Mouse (Mus musculus) kidney, postnatal 4 days (tissue): Measurements from ENCODE around the gene Rtkn.

ENCODE experiments used
- DNase-seq, 2 experiments: peaks; one replicate each; pipeline ENCODE4 v3.0.0; 2021; ENCODE audit warnings: mixed read lengths in 2 of 2

The Rtkn gene

GRCm38 (mm10) chr6:83172240-83172920 lies 37.1 kb downstream of the Rtkn start:
- no peak for DNase-seq

GRCm38 (mm10) chr6:83175996-83176395 lies 40.7 kb downstream of the Rtkn start:
- DNase-seq: no peak

GRCm38 (mm10) chr6:83179390-83180117 lies 44.3 kb downstream of the Rtkn start:
- peak; percentile 53 to 63 for DNase-seq

GRCm38 (mm10) chr6:83180605-83181004 lies 45.3 kb downstream of the Rtkn start:
- no peak for DNase-seq

DNA sequence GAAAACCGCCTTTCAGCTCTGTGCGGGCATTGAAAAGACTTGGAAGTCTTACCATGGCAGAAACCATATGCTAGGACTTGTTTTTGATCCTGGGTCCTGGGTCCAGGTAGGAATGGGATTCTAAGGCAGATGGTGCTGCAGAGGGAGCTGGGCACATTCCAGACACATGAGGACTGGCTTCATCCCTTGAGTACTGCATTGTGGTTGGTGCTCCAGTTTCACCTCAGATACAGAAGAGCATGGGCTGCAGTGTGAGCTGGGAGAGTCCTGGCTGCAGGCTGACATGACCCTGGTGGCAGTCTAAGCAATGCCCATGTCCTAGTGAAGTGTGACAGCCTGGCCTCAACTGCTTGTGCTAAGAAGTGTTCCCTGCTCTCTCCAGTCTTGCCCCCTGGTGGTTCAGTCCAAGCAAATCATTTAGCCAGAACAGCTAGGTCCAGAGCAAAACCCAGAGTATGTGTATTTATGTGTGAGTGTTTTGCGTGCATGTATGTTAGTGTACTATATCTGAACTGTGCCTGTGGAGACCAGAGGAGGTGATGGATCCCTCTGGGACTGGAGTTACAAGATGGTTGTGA lies 49.7 kb downstream of the Rtkn start:
- DNase-seq: peak; percentile 30 to 54

GRCm38 (mm10) chr6:83185895-83186861 lies 50.9 kb downstream of the Rtkn start:
- DNase-seq: peak; percentile 72 to 81

DNA sequence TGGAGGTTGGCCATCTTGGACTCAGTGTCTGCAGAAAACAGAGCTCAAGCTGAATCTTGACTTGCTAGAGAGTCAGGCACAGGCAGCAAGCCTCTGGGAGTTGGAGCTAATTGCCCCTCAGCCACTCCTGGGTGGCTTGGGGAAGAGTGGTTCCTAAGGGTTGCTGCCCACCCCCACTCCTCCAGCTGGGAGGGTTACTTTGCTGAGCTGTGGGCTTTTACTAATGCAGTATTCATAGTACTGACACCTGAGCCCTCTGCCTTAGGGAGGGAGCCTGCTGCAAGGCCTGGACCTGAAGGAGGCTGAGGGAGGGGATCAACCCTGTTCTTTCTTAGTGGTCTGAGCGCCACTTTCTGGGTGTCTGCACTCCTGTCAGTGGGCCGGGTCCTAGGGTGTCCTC lies 51.7 kb downstream of the Rtkn start:
- DNase-seq: no peak

DNA sequence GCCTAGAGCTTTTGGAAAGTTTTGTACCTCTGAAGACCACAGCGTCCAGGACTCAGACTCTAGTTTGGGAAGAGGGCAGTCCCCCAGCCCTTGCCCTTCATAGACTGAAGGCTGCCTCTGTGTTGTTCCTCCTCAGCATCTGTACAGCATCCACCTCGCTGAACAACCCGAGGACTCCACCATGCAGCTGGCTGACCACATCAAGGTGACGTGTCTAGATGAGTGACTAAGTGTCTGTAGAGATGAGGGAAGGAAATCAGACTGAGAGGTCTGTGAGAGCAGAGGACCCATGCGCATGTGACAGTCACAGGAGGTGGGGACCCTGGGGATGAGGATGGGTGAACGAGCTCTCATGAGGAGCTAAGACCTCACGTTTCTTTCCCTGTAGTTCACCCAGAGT lies 58.3 kb downstream of the Rtkn start:
- no peak for DNase-seq

DNA sequence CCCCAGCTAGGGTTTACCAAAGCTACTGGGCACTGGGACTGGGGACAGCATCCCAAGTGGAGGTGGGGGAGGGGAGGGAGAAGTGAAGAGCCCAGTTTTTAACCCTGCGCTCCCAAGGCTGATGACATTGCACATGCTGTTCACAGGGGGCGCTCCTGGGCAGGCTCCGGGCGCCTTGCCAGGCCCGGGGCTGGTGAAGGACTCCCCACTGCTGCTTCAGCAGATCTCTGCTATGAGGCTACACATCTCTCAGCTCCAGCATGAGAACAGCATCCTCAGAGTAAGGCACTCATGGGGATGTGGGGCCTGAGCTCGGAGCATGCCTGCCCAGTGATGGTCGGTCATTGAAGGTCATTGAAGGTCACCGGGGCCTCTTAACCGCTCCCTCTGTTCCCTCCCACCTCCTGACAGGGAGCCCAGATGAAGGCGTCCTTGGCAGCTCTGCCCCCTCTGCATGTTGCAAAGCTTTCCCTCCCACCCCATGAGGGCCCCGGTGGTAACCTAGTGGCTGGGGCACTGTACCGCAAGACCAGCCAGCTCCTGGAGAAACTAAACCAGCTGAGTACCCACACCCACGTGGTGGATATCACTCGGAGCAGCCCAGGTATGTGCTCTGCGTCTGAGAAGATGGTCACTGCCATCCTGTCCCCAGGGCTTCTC lies 62.2 kb downstream of the Rtkn start:
- DNase-seq: peak; percentile 62 to 71
